In the genomic region with DNA sequence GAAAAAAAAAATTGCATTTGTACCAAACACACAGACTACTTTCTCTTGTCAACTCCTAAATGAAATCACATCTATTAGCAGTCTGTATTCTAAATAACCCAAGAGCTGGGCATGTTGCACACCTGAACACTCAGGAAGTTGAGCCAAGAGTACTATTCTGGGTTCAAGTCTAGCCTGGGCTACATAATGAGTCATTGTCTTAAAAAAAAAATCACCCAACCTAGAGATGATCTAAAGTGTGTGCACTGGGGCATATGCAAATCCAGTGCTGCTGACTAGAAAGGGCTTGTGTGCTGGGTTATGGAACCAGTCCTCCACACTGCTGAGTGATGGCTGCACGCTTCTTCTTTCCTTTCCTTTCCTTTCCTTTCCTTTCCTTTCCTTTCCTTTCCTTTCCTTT, we compare ENCODE assay signal across 33 mouse cellular contexts. TPM values are rescaled to one million over a fixed set of nuclear protein-coding genes. Genes with fewer than 3 reads are reported as not detected.
"Had no signal": no experiment of that assay in that cellular context is flagged by ENCODE, and none has a peak within 500 bp of the region (broad histone marks: within the 10 kb centered on the region; RNA-seq: fewer than 3 reads in every experiment).

No protein-coding gene starts in this region.

- DNase-seq: heart, postnatal 10 days; heart, postnatal 14 days; heart, postnatal 36 days; heart, postnatal 4 days; kidney, adult 11 months; kidney, adult 18-20 months; kidney, adult 2 months; kidney, adult 8-10 months; kidney, adult 9 months; kidney, postnatal 10 days; kidney, postnatal 14 days; kidney, postnatal 25 days; kidney, postnatal 36 days; kidney, postnatal 4 days; layer of hippocampus, adult 9-11 months; layer of hippocampus, postnatal 36 days had no signal

- H3K9ac ChIP-seq: heart, embryonic 12.5 days; heart, embryonic 13.5 days; heart, embryonic 15.5 days; hindbrain, embryonic 12.5 days; hindbrain, embryonic 13.5 days; hindbrain, embryonic 14.5 days; hindbrain, embryonic 15.5 days; intestine, embryonic 15.5 days; kidney, embryonic 15.5 days had no signal

- H3K4me3 ChIP-seq: heart, embryonic 12.5 days; heart, embryonic 13.5 days; heart, embryonic 15.5 days; hindbrain, embryonic 10.5 days; hindbrain, embryonic 12.5 days; hindbrain, embryonic 13.5 days; hindbrain, embryonic 15.5 days; intestine, embryonic 15.5 days; kidney, embryonic 15.5 days; layer of hippocampus, adult 2 months; left cerebral cortex, adult 2 months had no signal

- H3K4me1 ChIP-seq: hindbrain, embryonic 12.5 days; hindbrain, embryonic 15.5 days; intestine, embryonic 15.5 days had no signal

- H3K27ac ChIP-seq: heart, embryonic 13.5 days; heart, embryonic 15.5 days; hindbrain, embryonic 10.5 days; hindbrain, embryonic 12.5 days; hindbrain, embryonic 13.5 days; hindbrain, embryonic 14.5 days; hindbrain, embryonic 15.5 days; hindbrain, postnatal 0 days; intestine, embryonic 15.5 days; kidney, embryonic 15.5 days; kidney, postnatal 0 days; layer of hippocampus, adult 2 months; left cerebral cortex, adult 2 months had no signal

- H3K27me3 ChIP-seq: heart, embryonic 12.5 days; heart, embryonic 13.5 days; heart, embryonic 15.5 days; hindbrain, embryonic 12.5 days; hindbrain, embryonic 13.5 days; hindbrain, embryonic 15.5 days; intestine, embryonic 15.5 days; kidney, embryonic 15.5 days had no signal

- H3K4me2 ChIP-seq: heart, embryonic 11.5 days; heart, embryonic 12.5 days; heart, embryonic 13.5 days; heart, embryonic 15.5 days; hindbrain, embryonic 12.5 days; hindbrain, embryonic 13.5 days; hindbrain, embryonic 14.5 days; hindbrain, embryonic 15.5 days; intestine, embryonic 15.5 days; kidney, embryonic 15.5 days had no signal

- H3K9me3 ChIP-seq: heart, embryonic 12.5 days; heart, embryonic 13.5 days; heart, embryonic 15.5 days; hindbrain, embryonic 10.5 days; hindbrain, embryonic 12.5 days; hindbrain, embryonic 13.5 days; hindbrain, embryonic 15.5 days; intestine, embryonic 15.5 days; kidney, embryonic 15.5 days had no signal

RNA-seq across cellular contexts. Expression of a gene that starts 24.8 kb away (rescaled TPM):
- total RNA-seq: hematopoietic stem cell, adult 5-6 weeks had no signal
- polyA plus RNA-seq: inflammation-experienced regulatory T-cells, adult 6 months had no signal
